Comparison of ENCODE assay signal across 9 mouse cellular contexts in the genomic region with DNA sequence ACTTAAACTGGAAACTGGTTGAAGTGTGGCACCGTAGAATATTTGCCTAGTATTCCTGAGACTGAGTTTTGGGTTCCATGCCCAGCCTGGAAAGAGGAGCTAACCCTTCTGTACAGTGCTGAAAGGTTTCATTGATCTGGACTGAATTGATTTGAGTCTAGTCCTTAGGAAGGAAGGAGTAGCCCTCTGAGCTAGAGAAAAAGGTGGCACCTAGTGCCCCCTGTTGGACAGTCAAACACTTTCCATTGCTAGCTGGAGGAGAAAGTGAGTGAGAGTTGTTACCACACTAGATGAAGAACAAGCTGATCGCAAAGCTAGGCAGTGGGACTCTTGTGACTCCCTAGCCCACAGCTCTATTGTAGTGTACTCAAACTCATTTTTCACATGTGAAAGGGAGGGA. TPM values are rescaled to one million over a fixed set of nuclear protein-coding genes. Genes with fewer than 3 reads are reported as not detected.
DNase-seq lines count a peak whose midpoint lies in the region; ATAC-seq and TF ChIP-seq lines count a peak whose summit lies in the region.
"Had no signal": no experiment of that assay in that cellular context is flagged by ENCODE, and none has a peak within 500 bp of the region (broad histone marks: within the 10 kb centered on the region; RNA-seq: fewer than 3 reads in every experiment).

No protein-coding gene starts in this region.

- H3K27ac ChIP-seq in hindbrain, embryonic 10.5 days = no peak overlapping the region
- H3K27ac ChIP-seq in hindbrain, embryonic 12.5 days = no peak overlapping the region
- H3K27ac ChIP-seq in lung, postnatal 0 days (ENCODE audit: low read length) = no peak overlapping the region

- H3K36me3 ChIP-seq in hindbrain, embryonic 10.5 days = no peaks in the 10 kb centered on the region
- no peaks in the 10 kb centered on the region for H3K36me3 ChIP-seq in hindbrain, embryonic 12.5 days
- H3K36me3 ChIP-seq in lung, postnatal 0 days (ENCODE audit: insufficient read depth, low read length) = no peaks in the 10 kb centered on the region

- ATAC-seq in hindbrain, embryonic 12.5 days (ENCODE audit: low FRiP score) = no peak
- no peak for ATAC-seq in lung, postnatal 0 days

- H3K4me3 ChIP-seq in hindbrain, embryonic 10.5 days = no peak overlapping the region
- H3K4me3 ChIP-seq in hindbrain, embryonic 12.5 days = no peak overlapping the region
- H3K4me3 ChIP-seq in lung, postnatal 0 days (ENCODE audit: low read depth, low read length) = no peak overlapping the region

- no peak overlapping the region for H3K9ac ChIP-seq in hindbrain, embryonic 12.5 days
- no peak overlapping the region for H3K9ac ChIP-seq in lung, postnatal 0 days (replicated peaks; ENCODE audit: low read depth)

- H3K9me3 ChIP-seq in hindbrain, embryonic 10.5 days = no peaks in the 10 kb centered on the region
- no peaks in the 10 kb centered on the region for H3K9me3 ChIP-seq in hindbrain, embryonic 12.5 days (replicated peaks)
- no peaks in the 10 kb centered on the region for H3K9me3 ChIP-seq in lung, postnatal 0 days (ENCODE audit: low read length)

- H3K4me1 ChIP-seq in hindbrain, embryonic 10.5 days (replicated peaks) = peaks cover 31% of the 10 kb centered on the region
- H3K4me1 ChIP-seq in hindbrain, embryonic 12.5 days = peaks cover 11% of the 10 kb centered on the region; the same call in 1 of the 2 replicates
- peaks cover 1% of the 10 kb centered on the region; the same call in 1 of the 2 replicates for H3K4me1 ChIP-seq in lung, postnatal 0 days (ENCODE audit: insufficient read depth, low read depth, low read length)

- intact Hi-C loops in heart, postnatal 10 days (cut with DNase I) = loop anchor here (2.0 kb wide), 1 partner anchor 33 kb away; no protein-coding TSS in a partner anchor

- WGBS in hindbrain, embryonic 10.5 days = 59% methylated on average over 2 of the region's 2 CpGs
- WGBS in hindbrain, embryonic 12.5 days = 66% methylated on average over 2 of the region's 2 CpGs
- WGBS in lung, postnatal 0 days = 61% methylated on average over 2 of the region's 2 CpGs

- peaks cover 12% of the 10 kb centered on the region; the same call in 1 of the 2 replicates for H3K27me3 ChIP-seq in hindbrain, embryonic 10.5 days (ENCODE audit: insufficient read depth, poor library complexity, severe bottlenecking)
- no peaks in the 10 kb centered on the region for H3K27me3 ChIP-seq in hindbrain, embryonic 12.5 days
- H3K27me3 ChIP-seq in lung, postnatal 0 days (replicated peaks; ENCODE audit: insufficient read depth, low read length) = no peaks in the 10 kb centered on the region

- peak; percentile 38 for DNase-seq in hindbrain, embryonic 10.5 days (ENCODE audit: low spot score)
- DNase-seq in CD4-positive helper T cell, adult 2 months (ENCODE audit: low read depth, low spot score) = peak; percentile 63
- peak; percentile 31 to 55 for DNase-seq in adrenal gland, postnatal 36 days
- peak; percentile 63 for DNase-seq in lung, postnatal 0 days (ENCODE audit: low spot score)
- DNase-seq in heart, postnatal 10 days = no peak
- DNase-seq in ovary, postnatal 14 days (ENCODE audit: low spot score) = no peak
- DNase-seq in layer of hippocampus, adult 9-11 months = no peak

- H3K4me2 ChIP-seq in hindbrain, embryonic 12.5 days (replicated peaks) = no peak overlapping the region
- no peak overlapping the region for H3K4me2 ChIP-seq in lung, postnatal 0 days (replicated peaks; ENCODE audit: low read depth, low read length)

- peak; percentile 71 for TF ChIP-seq CTCF in lung, postnatal 0 days (IDR thresholded peaks at IDR 0.05)

- no peak for TF ChIP-seq EP300 in lung, postnatal 0 days (IDR thresholded peaks at IDR 0.05)

RNA-seq across cellular contexts. Expression of a gene that starts 2.9 kb away (rescaled TPM):
- 0.92 and 0.94 TPM in 2 replicates for polyA plus RNA-seq in hindbrain, embryonic 10.5 days (2016; fragmentation: Nextera tagmentation; extraction: Ambion mirVana)
- 0.46 and 0.93 TPM in 2 replicates for polyA plus RNA-seq in hindbrain, embryonic 12.5 days (2016; fragmentation: Nextera tagmentation; extraction: Ambion mirVana)
- total RNA-seq in adrenal gland, postnatal 36 days (2021) = not detected
- polyA plus RNA-seq in lung, postnatal 0 days (2015; fragmentation: Nextera tagmentation; extraction: Ambion mirVana) = not detected in 2 replicates
- total RNA-seq in heart, postnatal 10 days (2021) = not detected
- total RNA-seq: left cerebral cortex, adult 18-20 months had no signal

RNA-seq across cellular contexts. Expression of a gene that starts 4.3 kb away (rescaled TPM):
- 22.5 and 23.4 TPM in 2 replicates for polyA plus RNA-seq in hindbrain, embryonic 10.5 days (2016; fragmentation: Nextera tagmentation; extraction: Ambion mirVana)
- polyA plus RNA-seq in hindbrain, embryonic 12.5 days (2016; fragmentation: Nextera tagmentation; extraction: Ambion mirVana) = 24.9 and 26.1 TPM in 2 replicates
- 10 to 100 TPM in 1 of 2 experiments, 1 to 10 TPM in 1; 7.0 to 11.4 TPM for total RNA-seq in adrenal gland, postnatal 36 days (2021)
- 5.0 and 5.5 TPM in 2 replicates for polyA plus RNA-seq in lung, postnatal 0 days (2015; fragmentation: Nextera tagmentation; extraction: Ambion mirVana)
- total RNA-seq in heart, postnatal 10 days (2021) = 10 to 100 TPM in 1 of 2 experiments, 1 to 10 TPM in 1; 8.5 to 10.0 TPM

RNA-seq across cellular contexts. Expression of a gene that starts 39.5 kb away (rescaled TPM):
- polyA plus RNA-seq in hindbrain, embryonic 10.5 days (2016; fragmentation: Nextera tagmentation; extraction: Ambion mirVana) = 25.3 and 27.5 TPM in 2 replicates
- 20.8 and 21.3 TPM in 2 replicates for polyA plus RNA-seq in hindbrain, embryonic 12.5 days (2016; fragmentation: Nextera tagmentation; extraction: Ambion mirVana)
- total RNA-seq in adrenal gland, postnatal 36 days (2021) = 10 to 100 TPM; 10.3 to 12.1 TPM
- 10.5 and 11.5 TPM in 2 replicates for polyA plus RNA-seq in lung, postnatal 0 days (2015; fragmentation: Nextera tagmentation; extraction: Ambion mirVana)
- total RNA-seq in heart, postnatal 10 days (2021) = 1 to 10 TPM; 5.4 to 7.1 TPM

RNA-seq across cellular contexts. Expression of a gene that starts 41.5 kb away (rescaled TPM):
- 1.00 and 1.4 TPM in 2 replicates for polyA plus RNA-seq in hindbrain, embryonic 10.5 days (2016; fragmentation: Nextera tagmentation; extraction: Ambion mirVana)
- polyA plus RNA-seq in hindbrain, embryonic 12.5 days (2016; fragmentation: Nextera tagmentation; extraction: Ambion mirVana) = 1.9 and 2.3 TPM in 2 replicates
- total RNA-seq in adrenal gland, postnatal 36 days (2021) = under 1 TPM; 0.20 TPM
- polyA plus RNA-seq in lung, postnatal 0 days (2015; fragmentation: Nextera tagmentation; extraction: Ambion mirVana) = 0.29 and 0.36 TPM in 2 replicates
- total RNA-seq in heart, postnatal 10 days (2021) = under 1 TPM; 0.55 to 0.69 TPM

RNA-seq across cellular contexts. Expression of a gene that starts 56.8 kb away (rescaled TPM):
- 0.41 and 0.51 TPM in 2 replicates for polyA plus RNA-seq in hindbrain, embryonic 10.5 days (2016; fragmentation: Nextera tagmentation; extraction: Ambion mirVana)
- polyA plus RNA-seq in hindbrain, embryonic 12.5 days (2016; fragmentation: Nextera tagmentation; extraction: Ambion mirVana) = 0.50 and 0.57 TPM in 2 replicates
- not detected for total RNA-seq in adrenal gland, postnatal 36 days (2021)
- 7.1 and 8.7 TPM in 2 replicates for polyA plus RNA-seq in lung, postnatal 0 days (2015; fragmentation: Nextera tagmentation; extraction: Ambion mirVana)
- total RNA-seq in heart, postnatal 10 days (2021) = not detected
- total RNA-seq: left cerebral cortex, adult 18-20 months had no signal

Comparison
In these comparisons a context has a peak if more than half of its experiments do, and no peak if none do; other contexts are left out.
1. DNase-seq: peak in hindbrain, embryonic 10.5 days (single experiment), CD4-positive helper T cell, adult 2 months (single experiment), adrenal gland, postnatal 36 days (2 of 2) and lung, postnatal 0 days (single experiment); none in heart, postnatal 10 days (0 of 2), ovary, postnatal 14 days (single experiment) and layer of hippocampus, adult 9-11 months (single experiment).